Mouse (Mus musculus) lung, postnatal 4 days (tissue): ENCODE measurements around the gene Tnfrsf1b.

Experiments used
- DNase-seq, 2 experiments: peaks; one replicate each; pipeline ENCODE4 v3.0.0; 2021

Tnfrsf1b gene

DNA sequence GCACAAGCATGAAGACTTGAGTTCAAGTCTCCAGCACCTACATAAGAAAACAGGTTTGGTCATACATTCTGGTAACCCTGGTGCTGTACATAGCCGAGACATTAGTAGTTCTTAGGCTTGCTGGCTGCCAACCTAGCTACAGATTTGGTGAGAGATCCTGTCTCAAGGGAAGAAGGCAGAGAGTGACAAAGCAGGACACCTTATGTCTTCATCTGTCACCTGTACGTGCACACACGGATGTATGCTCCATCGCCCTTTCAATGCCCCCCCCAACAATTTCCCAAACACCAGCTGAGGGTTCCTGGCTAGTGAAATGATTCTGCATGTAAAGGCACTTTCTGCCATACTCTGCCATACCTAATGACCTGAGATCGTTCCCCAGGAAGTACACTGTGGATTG, 9.5 kb upstream of the Tnfrsf1b start:
- no peak for DNase-seq

GRCm38 (mm10) chr4:145254418-145254817, 7.7 kb upstream of the Tnfrsf1b start:
- peak; percentile 58 to 65 for DNase-seq

DNA sequence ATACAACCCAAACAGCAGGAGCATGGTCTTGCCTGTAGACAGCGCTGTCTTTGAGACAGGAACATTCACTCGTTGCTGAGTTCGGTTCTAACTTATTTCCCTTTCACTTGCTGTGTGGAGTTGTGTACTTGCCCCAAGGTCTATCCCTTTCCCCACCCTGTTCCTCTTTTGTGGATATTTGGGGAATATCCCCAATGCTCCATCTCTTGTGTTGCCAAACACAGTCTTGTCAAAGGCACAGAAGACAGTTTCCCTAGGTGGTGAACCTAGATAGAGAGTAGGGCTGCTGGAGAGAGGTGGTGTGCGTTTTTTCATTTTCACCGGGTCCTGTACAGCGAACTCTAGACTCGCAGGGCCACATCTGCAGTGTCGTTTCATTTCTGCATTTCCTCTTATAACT, 5.9 kb upstream of the Tnfrsf1b start:
- DNase-seq, result no peak

DNA sequence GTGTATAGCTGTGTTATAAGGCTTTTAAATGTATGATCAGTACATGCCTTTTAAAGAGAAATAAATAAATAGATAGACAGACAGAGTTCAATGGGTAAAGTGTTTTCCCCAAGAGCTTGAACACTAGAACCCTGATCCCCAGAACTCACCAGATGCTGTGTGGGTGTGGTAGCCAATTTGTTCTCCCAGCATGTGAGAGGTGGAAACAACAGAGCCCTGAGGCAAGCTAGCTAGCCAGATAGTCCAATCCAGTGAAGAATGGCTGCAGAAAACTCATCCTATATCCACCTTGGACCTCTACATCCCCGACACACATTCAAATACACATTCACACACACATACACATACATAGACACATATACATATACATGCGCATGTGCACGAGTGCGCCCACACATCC, 4.9 kb upstream of the Tnfrsf1b start:
- DNase-seq, result no peak

GRCm38 (mm10) chr4:145250002-145250401, 3.3 kb upstream of the Tnfrsf1b start:
- DNase-seq, result no peak

- no peak for DNase-seq
These were observed 886 bp upstream of the Tnfrsf1b start for GRCm38 (mm10) chr4:145247556-145247955.

DNA sequence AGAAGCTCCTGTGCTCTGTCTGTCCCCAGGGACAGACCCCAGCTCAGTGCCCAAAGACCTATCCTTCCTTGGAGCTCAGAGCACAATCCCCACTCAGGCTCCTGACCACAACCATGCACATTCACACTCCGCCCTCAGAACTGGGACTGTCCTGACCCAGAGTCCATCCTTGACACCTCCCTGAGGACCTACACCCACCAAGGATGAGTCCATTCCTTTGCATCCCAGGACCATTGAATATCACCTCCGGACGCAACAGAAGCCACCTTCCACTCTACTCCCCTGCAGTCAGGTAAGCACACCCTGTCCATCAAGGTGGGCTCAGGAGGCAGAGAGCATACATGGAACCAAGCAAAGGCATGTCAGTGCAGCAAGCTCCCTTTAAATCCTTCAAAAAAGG, 1.1 kb downstream of the Tnfrsf1b start:
- DNase-seq, result no peak

- DNase-seq, result no peak
These were observed 2.0 kb downstream of the Tnfrsf1b start for GRCm38 (mm10) chr4:145244676-145245075.

- DNase-seq, result no peak
These were observed 3.8 kb downstream of the Tnfrsf1b start for GRCm38 (mm10) chr4:145242719-145243350.

DNA sequence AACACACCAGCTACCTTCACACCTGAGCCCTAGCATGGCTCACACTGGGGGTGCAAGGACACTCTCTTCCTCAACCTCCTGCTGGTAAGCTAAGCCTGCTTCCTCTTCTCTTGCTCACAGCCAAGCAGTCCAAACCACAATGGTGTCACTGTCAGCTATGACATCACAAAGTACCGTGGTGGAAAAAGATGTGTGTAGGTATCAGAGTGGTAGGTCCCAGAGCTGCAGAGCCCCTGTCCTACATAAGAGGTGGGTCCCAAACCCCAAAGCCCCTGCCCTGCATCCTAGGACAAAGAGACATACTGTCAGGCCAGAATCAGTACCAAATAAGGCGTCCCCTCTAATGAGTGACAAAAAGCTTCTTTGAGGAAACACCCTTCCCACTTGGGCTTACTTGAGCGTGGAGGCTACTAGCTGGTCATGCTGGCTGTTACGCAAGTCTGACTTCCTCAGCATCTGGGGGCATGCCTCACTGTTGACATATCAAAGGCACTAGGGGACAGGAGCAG, 5.9 kb downstream of the Tnfrsf1b start:
- DNase-seq, result peak; percentile 52 to 63

- DNase-seq, result peak; percentile 76 to 88
These were observed 7.4 kb downstream of the Tnfrsf1b start for GRCm38 (mm10) chr4:145239049-145239830.

GRCm38 (mm10) chr4:145236027-145236426, 10.6 kb downstream of the Tnfrsf1b start:
- no peak for DNase-seq

- peak; percentile 54 to 63 for DNase-seq
These were observed 13.0 kb downstream of the Tnfrsf1b start for GRCm38 (mm10) chr4:145233487-145234228.

DNA sequence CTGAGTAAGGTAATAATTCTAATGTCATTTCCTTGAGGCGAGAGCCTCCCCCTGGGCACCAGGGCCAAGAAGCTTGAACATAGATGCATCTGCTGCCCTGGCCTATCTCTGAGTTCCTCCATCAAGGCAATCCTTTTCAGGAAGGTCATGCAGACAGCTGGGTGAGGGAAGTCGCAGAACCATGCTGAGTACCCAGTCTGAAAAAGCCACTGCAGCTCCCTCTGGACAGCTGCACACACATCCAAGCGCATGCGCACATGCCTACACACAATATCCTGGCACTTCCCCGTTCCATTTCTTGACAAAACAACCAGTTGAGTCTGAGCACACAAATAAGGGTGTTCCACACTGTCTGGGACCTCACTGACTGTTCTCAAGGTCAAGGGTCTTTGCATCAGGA, 14.9 kb downstream of the Tnfrsf1b start:
- DNase-seq, result no peak

DNA sequence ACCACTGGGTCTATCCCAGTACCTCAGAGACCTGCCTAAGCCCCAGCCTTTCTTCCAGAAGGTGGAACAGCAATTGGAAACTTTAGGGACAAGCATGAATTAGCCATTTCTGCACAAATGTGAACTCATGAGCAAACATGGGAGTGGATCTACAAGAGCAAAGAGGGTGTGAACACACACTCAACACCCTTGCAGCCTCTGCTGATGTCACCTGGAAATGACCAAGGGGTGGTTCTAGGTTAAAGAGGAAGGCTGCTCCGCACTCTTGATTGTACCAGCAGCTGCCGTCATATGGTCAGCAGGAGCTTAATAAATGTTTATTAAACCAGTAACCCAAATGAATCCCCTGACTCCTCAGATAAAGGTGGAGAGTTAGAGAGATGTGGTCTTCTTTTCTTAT, 16.0 kb downstream of the Tnfrsf1b start:
- DNase-seq, result no peak

GRCm38 (mm10) chr4:145229524-145230163, 17.0 kb downstream of the Tnfrsf1b start:
- DNase-seq, result peak; percentile 42 to 53

GRCm38 (mm10) chr4:145229051-145229450, 17.6 kb downstream of the Tnfrsf1b start:
- DNase-seq, result no peak

GRCm38 (mm10) chr4:145224613-145225012, 22.1 kb downstream of the Tnfrsf1b start:
- no peak for DNase-seq

DNA sequence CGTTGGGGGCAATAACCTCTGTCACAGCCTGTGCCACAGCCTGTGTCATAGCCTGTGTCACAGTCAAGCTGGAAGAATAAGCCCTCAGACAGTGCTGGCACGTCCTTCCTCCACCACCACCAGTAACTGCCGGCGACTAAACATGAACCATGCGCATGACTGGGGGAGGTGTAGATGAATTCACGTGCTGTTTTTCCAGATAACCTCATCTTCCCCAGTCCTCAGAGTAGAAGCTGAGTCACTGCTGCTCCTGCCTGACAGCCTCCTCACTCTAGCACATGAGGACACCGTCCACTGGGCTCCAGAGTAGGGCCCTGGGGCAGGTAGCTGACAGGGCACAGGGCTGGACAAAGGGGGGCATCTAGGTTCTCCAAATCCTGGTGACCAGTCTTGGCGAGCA, 24.6 kb downstream of the Tnfrsf1b start:
- no peak for DNase-seq

- DNase-seq, result no peak
These were observed 25.3 kb downstream of the Tnfrsf1b start for GRCm38 (mm10) chr4:145221379-145221778.

DNA sequence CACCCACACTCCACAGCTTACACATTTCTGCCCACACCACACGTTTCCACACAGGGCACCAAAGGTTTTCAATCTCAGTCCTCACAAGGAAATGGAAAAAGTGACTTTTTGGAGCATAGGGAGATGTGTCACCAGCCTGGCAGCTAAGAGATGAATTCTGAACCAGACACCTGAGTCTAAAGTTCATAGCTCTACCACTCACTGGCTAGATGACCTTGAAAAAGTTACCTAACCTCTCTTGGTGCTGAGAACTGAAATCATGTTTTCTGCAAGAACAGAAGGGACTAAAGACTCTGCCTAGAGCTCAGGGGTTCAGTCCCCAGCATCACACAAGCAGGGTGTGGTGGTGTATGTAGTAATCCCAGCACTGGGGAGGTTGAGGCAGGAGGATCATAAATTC, 26.7 kb downstream of the Tnfrsf1b start:
- no peak for DNase-seq

DNA sequence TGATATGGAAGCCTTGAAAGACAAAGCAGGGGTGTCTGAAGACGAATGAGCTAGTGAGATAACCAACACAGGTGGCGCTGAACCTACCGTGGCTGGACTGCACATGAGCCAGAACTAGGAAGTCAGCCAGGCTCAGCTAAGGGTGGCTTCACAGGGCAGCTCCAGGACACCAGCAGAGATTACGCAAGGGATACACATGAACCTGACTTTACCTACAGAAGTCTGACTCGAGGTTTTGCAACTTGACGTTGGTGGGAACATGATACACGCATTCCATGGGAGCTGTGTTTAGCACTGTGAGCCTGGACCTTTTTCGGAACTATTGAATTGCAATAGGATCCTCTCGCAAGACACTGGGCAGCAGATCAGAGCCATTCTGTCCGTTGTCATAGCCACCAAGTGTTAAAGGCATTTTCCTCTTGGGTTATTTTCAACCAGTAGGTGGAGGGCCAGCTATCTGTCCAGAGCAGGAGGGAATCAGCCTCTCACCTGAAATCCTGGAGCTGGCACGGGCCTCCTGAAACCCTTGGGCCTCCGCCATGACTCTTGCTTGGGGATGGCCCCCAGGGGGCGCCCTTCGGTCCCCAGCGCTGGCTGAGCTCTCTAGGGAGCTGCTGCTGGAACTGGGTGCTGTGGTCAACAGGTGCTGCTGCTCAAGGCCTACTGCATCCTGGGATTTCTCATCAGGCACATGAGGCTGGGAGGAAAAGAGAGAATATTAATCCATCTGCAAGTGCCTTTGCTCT, 27.3 kb downstream of the Tnfrsf1b start:
- peak; percentile 49 to 58 for DNase-seq
